Mouse (Mus musculus) embryonic facial prominence, embryonic 15.5 days (tissue): ENCODE results near the gene Gm36210. TPM values are rescaled to one million over a fixed set of nuclear protein-coding genes. Genes with fewer than 3 reads are reported as not detected.

Experiments
- ATAC-seq: fragments of 200-750 bp; cut with Nextera tagmentation; 2 replicates; pipeline ENCODE4 v1.8.0; 2017; ENCODE audit warnings: low read depth, moderate TSS enrichment; ENCODE audit not compliant: insufficient number of reproducible peaks, low FRiP score, low TSS enrichment
- H3K27ac ChIP-seq: fragments of 300-500 bp; sonication (generic); replicated peaks from 2 replicates; pipeline ENCODE4 v1.5.1; 2015; ENCODE audit warnings: mild to moderate bottlenecking, inconsistent platforms
- H3K27me3 ChIP-seq: fragments of 300-500 bp; sonication (generic); 2 replicates; pipeline ENCODE4 v1.6.1; 2015; ENCODE audit warnings: inconsistent platforms
- H3K36me3 ChIP-seq: fragments of 300-500 bp; sonication (generic); 2 replicates; pipeline ENCODE4 v1.6.1; 2015; ENCODE audit warnings: mild to moderate bottlenecking, inconsistent platforms
- H3K4me1 ChIP-seq: fragments of 300-500 bp; sonication (generic); 2 replicates; pipeline ENCODE4 v1.6.1; 2015; ENCODE audit warnings: inconsistent platforms
- H3K4me2 ChIP-seq: fragments of 300-500 bp; sonication (generic); replicated peaks from 2 replicates; pipeline ENCODE4 v1.6.1; 2015; ENCODE audit warnings: mild to moderate bottlenecking, inconsistent platforms
- H3K4me3 ChIP-seq: fragments of 300-500 bp; sonication (generic); replicated peaks from 2 replicates; pipeline ENCODE4 v1.5.1; 2015; ENCODE audit warnings: mild to moderate bottlenecking, inconsistent platforms
- H3K9ac ChIP-seq: fragments of 300-500 bp; sonication (generic); 2 replicates; pipeline ENCODE4 v1.6.1; 2015; ENCODE audit warnings: inconsistent platforms
- H3K9me3 ChIP-seq: fragments of 300-500 bp; sonication (generic); replicated peaks from 2 replicates; pipeline ENCODE4 v1.6.1; 2016; ENCODE audit warnings: inconsistent platforms
- WGBS: fragments of 180-500 bp; shearing (Covaris S2); methylation state at CpG from one replicate; pipeline ENCODE4 v1.1.7; 2015; 5-methylcytosine and 5-hydroxymethylcytosine counted together
- polyA plus RNA-seq: library from polyadenylated mRNA; unstranded; fragments of >200 nt; fragmentation: Nextera tagmentation; extraction: Ambion mirVana; gene quantifications from 2 replicates; pipeline ENCODE4 v1.2.1, GENCODE M21; 2015

Gene Gm36210
- polyA plus RNA-seq: not detected in 2 replicates

DNA sequence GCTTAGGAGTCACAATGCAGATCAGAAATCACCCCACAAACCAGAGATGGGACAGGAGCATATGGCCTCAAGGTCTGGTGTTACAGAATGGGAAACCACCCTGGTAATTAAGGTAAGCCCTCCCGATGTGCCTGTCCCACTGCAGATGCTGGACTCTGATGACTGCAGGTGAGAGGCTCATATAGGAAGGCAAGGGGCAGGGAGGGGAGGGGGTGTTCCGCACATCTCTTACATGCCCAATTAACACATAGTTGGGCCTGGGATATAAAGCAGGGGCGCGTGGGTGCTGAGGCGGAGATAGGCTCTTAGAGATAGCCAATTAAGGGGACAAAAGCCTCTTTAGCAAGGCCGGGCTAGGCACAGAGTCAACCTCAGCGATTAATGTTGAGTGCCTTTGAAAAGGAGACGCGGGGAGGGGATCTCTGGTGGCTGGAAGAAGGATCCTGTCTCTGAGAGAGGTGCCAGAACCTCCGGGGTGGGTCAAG lies at the start of gene Gm36210:
Gene Gm36210, minus strand, starts transcription at position 51 of the 485 bp plus-strand sequence.
- no peaks in the 10 kb centered on the region for H3K9me3 ChIP-seq
- H3K36me3 ChIP-seq: no peaks in the 10 kb centered on the region
- no peaks in the 10 kb centered on the region for H3K27me3 ChIP-seq
- H3K9ac ChIP-seq: peak within 1 kb of the TSS; percentile 1; the same call in 1 of the 2 replicates
- no peaks in the 10 kb centered on the region for H3K4me1 ChIP-seq
- no peak for ATAC-seq
- no peak within 1 kb of the TSS for H3K27ac ChIP-seq
- no peak within 1 kb of the TSS for H3K4me3 ChIP-seq
- 64% methylated on average over 10 of the region's 10 CpGs for WGBS
- no peak within 1 kb of the TSS for H3K4me2 ChIP-seq

GRCm38 (mm10) chr7:4953815-4954445 lies 47.6 kb upstream of the Gm36210 start:
- no peaks in the 10 kb centered on the region for H3K36me3 ChIP-seq
- H3K4me1 ChIP-seq: 0 out of 2 replicates have a peak, but pooled peaks cover 3% of the 10 kb centered on the region
- H3K9ac ChIP-seq: no peak overlapping the region
- H3K4me2 ChIP-seq: no peak overlapping the region
- no peak for ATAC-seq
- no peaks in the 10 kb centered on the region for H3K9me3 ChIP-seq
- no peak overlapping the region for H3K4me3 ChIP-seq
- H3K27me3 ChIP-seq: no peaks in the 10 kb centered on the region
- WGBS: 26% methylated on average over 10 of the region's 10 CpGs
- no peak overlapping the region for H3K27ac ChIP-seq

- Histone ChIP-seq H3K4me3 (no peak overlapping the region), H3K9me3 (no peaks in the 10 kb centered on the region), H3K27me3 (no peaks in the 10 kb centered on the region), H3K4me1 (0 out of 2 replicates have a peak, but pooled peaks cover 3% of the 10 kb centered on the region), H3K9ac (no peak overlapping the region), H3K36me3 (no peaks in the 10 kb centered on the region), H3K4me2 (no peak overlapping the region), H3K27ac (no peak overlapping the region)
- no peak for ATAC-seq
- WGBS: 81% methylated on average over 19 of the region's 19 CpGs
Observed at GRCm38 (mm10) chr7:4950561-4951342, 44.4 kb upstream of the Gm36210 start.

GRCm38 (mm10) chr7:4948386-4948785 lies 42.1 kb upstream of the Gm36210 start:
- Histone ChIP-seq H3K36me3 (no peaks in the 10 kb centered on the region), H3K27me3 (no peaks in the 10 kb centered on the region), H3K9me3 (no peaks in the 10 kb centered on the region), H3K27ac (no peak overlapping the region), H3K4me3 (no peak overlapping the region), H3K4me2 (no peak overlapping the region), H3K9ac (no peak overlapping the region), H3K4me1 (0 out of 2 replicates have a peak, but pooled peaks cover 3% of the 10 kb centered on the region)
- 67% methylated on average over 6 of the region's 6 CpGs for WGBS
- no peak for ATAC-seq

DNA sequence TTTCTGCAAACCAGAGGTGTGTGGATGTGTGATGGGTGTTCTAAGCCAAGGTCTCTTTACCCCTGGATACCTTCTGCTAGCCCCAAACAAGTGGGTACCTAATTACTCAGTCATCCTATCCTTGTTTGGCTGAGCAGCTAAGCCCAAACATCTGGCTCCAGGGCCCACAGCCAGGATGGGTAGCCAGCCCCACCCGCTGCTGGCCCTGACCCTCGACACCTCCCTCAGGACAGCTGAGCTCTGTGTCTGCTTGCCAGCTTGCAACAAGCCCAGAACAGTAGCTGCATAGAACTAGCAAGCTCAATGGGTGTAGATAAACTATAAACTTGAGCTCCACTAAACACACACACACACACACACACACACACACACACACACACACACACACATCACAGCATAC lies 41.5 kb upstream of the Gm36210 start:
- no peak overlapping the region for H3K4me2 ChIP-seq
- no peak for ATAC-seq
- H3K9me3 ChIP-seq: no peaks in the 10 kb centered on the region
- H3K36me3 ChIP-seq: no peaks in the 10 kb centered on the region
- 0 out of 2 replicates have a peak, but pooled peaks cover 5% of the 10 kb centered on the region for H3K4me1 ChIP-seq
- no peak overlapping the region for H3K9ac ChIP-seq
- no peak overlapping the region for H3K4me3 ChIP-seq
- H3K27ac ChIP-seq: no peak overlapping the region
- H3K27me3 ChIP-seq: no peaks in the 10 kb centered on the region
- WGBS: 24% methylated on average over 2 of the region's 2 CpGs

DNA sequence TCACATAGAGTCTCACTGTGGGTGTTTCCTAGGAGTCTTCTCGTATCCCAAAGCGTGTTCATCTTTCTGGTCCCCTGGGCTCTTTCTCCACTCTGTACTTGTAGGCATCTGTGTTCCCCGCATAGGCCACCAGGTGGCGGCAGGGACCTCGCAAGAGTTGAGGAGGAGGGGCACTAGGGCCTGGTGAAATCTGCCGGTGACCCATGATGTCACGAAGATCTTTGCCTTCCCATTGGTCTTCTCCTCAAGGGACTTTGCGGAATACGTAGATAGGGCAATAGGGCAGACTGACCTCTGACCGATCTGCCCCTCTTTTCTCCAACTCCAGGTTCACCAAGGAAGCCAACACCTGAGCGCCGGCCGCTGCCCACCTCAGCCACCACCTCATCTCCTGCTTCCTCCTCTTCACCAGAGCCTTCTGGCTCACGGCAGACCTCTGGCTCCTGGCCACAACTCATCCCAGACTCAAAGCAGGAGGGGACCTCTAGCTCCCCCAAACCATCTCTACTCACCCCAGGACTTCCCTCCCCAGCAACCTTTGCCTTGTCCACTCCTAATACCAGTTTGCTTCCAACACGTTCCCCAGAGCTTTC lies 37.0 kb upstream of the Gm36210 start:
- Histone ChIP-seq H3K9ac (no peak overlapping the region; the same call in 1 of the 2 replicates), H3K36me3 (no peaks in the 10 kb centered on the region), H3K27ac (no peak overlapping the region), H3K4me1 (0 out of 2 replicates have a peak, but pooled peaks cover 5% of the 10 kb centered on the region), H3K9me3 (no peaks in the 10 kb centered on the region), H3K4me3 (peak overlapping the region; percentile 33), H3K4me2 (peak overlapping the region; percentile 58), H3K27me3 (no peaks in the 10 kb centered on the region)
- ATAC-seq: peak; percentile 80
- WGBS: 18% methylated on average over 15 of the region's 15 CpGs

GRCm38 (mm10) chr7:4942673-4943072 lies 36.4 kb upstream of the Gm36210 start:
- no peaks in the 10 kb centered on the region for H3K27me3 ChIP-seq
- 47% methylated on average over 5 of the region's 5 CpGs for WGBS

GRCm38 (mm10) chr7:4940068-4940479 lies 33.8 kb upstream of the Gm36210 start:
- Histone ChIP-seq H3K4me2 (no peak overlapping the region), H3K27ac (no peak overlapping the region), H3K9me3 (no peaks in the 10 kb centered on the region), H3K27me3 (no peaks in the 10 kb centered on the region), H3K9ac (no peak overlapping the region), H3K4me1 (0 out of 2 replicates have a peak, but pooled peaks cover 5% of the 10 kb centered on the region), H3K4me3 (no peak overlapping the region), H3K36me3 (no peaks in the 10 kb centered on the region)
- 13% methylated on average over 9 of the region's 9 CpGs for WGBS
- ATAC-seq: no peak

More at GRCm38 (mm10) chr7:4942673-4943072, 36.4 kb upstream of the Gm36210 start:
- H3K4me2 ChIP-seq: no peak overlapping the region
- no peaks in the 10 kb centered on the region for H3K36me3 ChIP-seq
- ATAC-seq: no peak
- no peaks in the 10 kb centered on the region for H3K9me3 ChIP-seq
- H3K4me3 ChIP-seq: no peak overlapping the region
- no peak overlapping the region for H3K27ac ChIP-seq
- no peak overlapping the region for H3K9ac ChIP-seq
- H3K4me1 ChIP-seq: 0 out of 2 replicates have a peak, but pooled peaks cover 5% of the 10 kb centered on the region

- H3K4me1 ChIP-seq: 0 out of 2 replicates have a peak, but pooled peaks cover 2% of the 10 kb centered on the region
- no peak overlapping the region for H3K27ac ChIP-seq
- H3K9me3 ChIP-seq: no peaks in the 10 kb centered on the region
- no peaks in the 10 kb centered on the region for H3K36me3 ChIP-seq
- no peaks in the 10 kb centered on the region for H3K27me3 ChIP-seq
- WGBS: 37% methylated on average over 2 of the region's 2 CpGs
- no peak overlapping the region for H3K4me3 ChIP-seq
- no peak for ATAC-seq
- H3K4me2 ChIP-seq: no peak overlapping the region
- no peak overlapping the region for H3K9ac ChIP-seq
Observed at GRCm38 (mm10) chr7:4938456-4938855, 32.1 kb upstream of the Gm36210 start.

DNA sequence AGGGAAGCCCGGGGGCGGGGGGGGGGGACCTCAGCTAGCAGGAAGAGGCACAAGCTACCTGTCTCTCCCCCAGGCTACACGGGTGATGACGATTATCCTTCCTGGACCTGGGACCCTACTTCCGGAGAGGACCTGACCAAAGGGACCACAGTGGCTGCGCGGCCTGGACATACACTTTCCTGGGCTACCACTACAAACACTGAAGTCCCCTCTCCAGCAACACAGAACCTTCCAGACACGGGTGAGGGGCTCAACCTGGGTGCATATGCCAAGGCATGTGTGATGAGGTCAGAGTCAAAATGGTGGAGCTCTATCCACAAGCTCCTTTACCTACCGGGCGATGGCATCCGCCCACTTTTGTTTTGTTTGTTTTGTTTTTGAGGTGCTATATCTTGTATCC lies 31.1 kb upstream of the Gm36210 start:
- WGBS: 67% methylated on average over 11 of the region's 11 CpGs
- H3K36me3 ChIP-seq: no peaks in the 10 kb centered on the region

DNA sequence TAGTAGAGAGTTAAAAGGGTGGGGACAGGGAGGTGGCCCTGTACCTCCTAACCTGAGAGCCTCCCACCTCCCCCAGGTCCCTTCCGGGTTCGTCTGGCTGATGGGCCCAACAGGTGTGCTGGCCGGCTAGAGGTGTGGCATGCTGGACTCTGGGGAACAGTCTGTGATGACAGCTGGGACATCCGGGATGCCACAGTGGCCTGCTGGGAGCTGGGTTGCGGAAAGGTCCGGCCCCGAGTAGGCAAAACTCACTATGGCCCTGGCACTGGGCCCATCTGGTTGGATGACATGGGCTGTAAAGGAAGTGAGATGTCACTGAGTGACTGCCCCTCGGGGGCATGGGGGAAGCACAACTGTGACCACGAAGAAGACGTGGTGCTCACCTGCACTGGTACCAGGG lies 30.5 kb upstream of the Gm36210 start:
- Histone ChIP-seq H3K36me3 (no peaks in the 10 kb centered on the region), H3K27ac (no peak overlapping the region), H3K4me1 (0 out of 2 replicates have a peak, but pooled peaks cover 10% of the 10 kb centered on the region), H3K4me2 (no peak overlapping the region), H3K27me3 (no peaks in the 10 kb centered on the region), H3K9ac (no peak overlapping the region), H3K4me3 (no peak overlapping the region), H3K9me3 (no peaks in the 10 kb centered on the region)
- 65% methylated on average over 10 of the region's 10 CpGs for WGBS
- ATAC-seq: no peak

More for the DNA sequence above, 31.1 kb upstream of the Gm36210 start:
- Histone ChIP-seq H3K27me3 (no peaks in the 10 kb centered on the region), H3K4me3 (no peak overlapping the region), H3K27ac (no peak overlapping the region), H3K9ac (no peak overlapping the region), H3K4me2 (no peak overlapping the region), H3K4me1 (0 out of 2 replicates have a peak, but pooled peaks cover 10% of the 10 kb centered on the region), H3K9me3 (no peaks in the 10 kb centered on the region)
- ATAC-seq: no peak
